Mouse (Mus musculus) lung, postnatal 0 days (tissue): ENCODE results near the gene Colgalt2.

ENCODE experiments used
- CTCF ChIP-seq: IDR thresholded peaks from 2 replicates; pipeline ENCODE4 v1.5.1; 2016; ENCODE audit warnings: antibody characterized with exemption, mild to moderate bottlenecking
- EP300 ChIP-seq: IDR thresholded peaks from 2 replicates; pipeline ENCODE4 v1.6.1; 2016; ENCODE audit warnings: antibody characterized with exemption, mild to moderate bottlenecking, control low read depth

- TF ChIP-seq CTCF (no peak), EP300 (no peak)
Observed at GRCm38 (mm10) chr1:152445925-152446324, 46.3 kb downstream of the Colgalt2 start.
